Mouse (Mus musculus) lung, postnatal 0 days (tissue): ENCODE data around the gene Myh14. TPM values are rescaled to one million over a fixed set of nuclear protein-coding genes. Genes with fewer than 3 reads are reported as not detected.

Experiments
- ATAC-seq: fragments of 200-750 bp; cut with Nextera tagmentation; 2 replicates; pipeline ENCODE4 v1.8.0; 2017; ENCODE audit warnings: moderate library complexity
- DNase-seq: peaks from one replicate; pipeline ENCODE4 v3.0.0-alpha.2; 2016; ENCODE audit warnings: low spot score
- H3K27ac ChIP-seq: fragments of 300-500 bp; sonication (generic); 2 replicates; pipeline ENCODE4 v1.5.1; 2014; ENCODE audit warnings: antibody characterized with exemption, mild to moderate bottlenecking, low read length, mixed read lengths
- H3K27me3 ChIP-seq: fragments of 300-500 bp; sonication (generic); replicated peaks from 2 replicates; pipeline ENCODE4 v1.6.1; 2014; ENCODE audit warnings: low read length, mixed read lengths; ENCODE audit not compliant: insufficient read depth
- H3K36me3 ChIP-seq: fragments of 300-500 bp; sonication (generic); 2 replicates; pipeline ENCODE4 v1.6.1; 2014; ENCODE audit warnings: low read length, mixed read lengths; ENCODE audit not compliant: insufficient read depth
- H3K4me1 ChIP-seq: fragments of 300-500 bp; sonication (generic); 2 replicates; pipeline ENCODE4 v1.6.1; 2014; ENCODE audit warnings: antibody characterized with exemption, low read depth, low read length, mixed read lengths; ENCODE audit not compliant: insufficient read depth
- H3K4me2 ChIP-seq: fragments of 300-500 bp; sonication (generic); replicated peaks from 2 replicates; pipeline ENCODE4 v1.6.1; 2014; ENCODE audit warnings: low read depth, mild to moderate bottlenecking, low read length, moderate library complexity, mixed read lengths
- H3K4me3 ChIP-seq: fragments of 300-500 bp; sonication (generic); 2 replicates; pipeline ENCODE4 v1.5.1; 2014; ENCODE audit warnings: low read depth, low read length
- H3K9ac ChIP-seq: fragments of 300-500 bp; sonication (generic); replicated peaks from 2 replicates; pipeline ENCODE4 v1.6.1; 2014; ENCODE audit warnings: low read depth, mild to moderate bottlenecking
- H3K9me3 ChIP-seq: fragments of 300-500 bp; sonication (generic); 2 replicates; pipeline ENCODE4 v1.6.1; 2016; ENCODE audit warnings: low read length, mixed read lengths
- CTCF ChIP-seq: IDR thresholded peaks from 2 replicates; pipeline ENCODE4 v1.5.1; 2016; ENCODE audit warnings: antibody characterized with exemption, mild to moderate bottlenecking
- EP300 ChIP-seq: IDR thresholded peaks from 2 replicates; pipeline ENCODE4 v1.6.1; 2016; ENCODE audit warnings: antibody characterized with exemption, mild to moderate bottlenecking, control low read depth
- WGBS: fragments of 180-500 bp; shearing (Covaris S2); extraction: QIAGEN DNeasy Blood & Tissue Kit; methylation state at CpG from one replicate; pipeline ENCODE4 v1.1.7; 2014; 5-methylcytosine and 5-hydroxymethylcytosine counted together
- polyA plus RNA-seq: library from polyadenylated mRNA; unstranded; fragments of >200 nt; fragmentation: Nextera tagmentation; extraction: Ambion mirVana; gene quantifications from 2 replicates; pipeline ENCODE4 v1.2.1, GENCODE M21; 2015

The Myh14 gene
- polyA plus RNA-seq, 1 experiment from 2014 or later: 215 TPM

DNA sequence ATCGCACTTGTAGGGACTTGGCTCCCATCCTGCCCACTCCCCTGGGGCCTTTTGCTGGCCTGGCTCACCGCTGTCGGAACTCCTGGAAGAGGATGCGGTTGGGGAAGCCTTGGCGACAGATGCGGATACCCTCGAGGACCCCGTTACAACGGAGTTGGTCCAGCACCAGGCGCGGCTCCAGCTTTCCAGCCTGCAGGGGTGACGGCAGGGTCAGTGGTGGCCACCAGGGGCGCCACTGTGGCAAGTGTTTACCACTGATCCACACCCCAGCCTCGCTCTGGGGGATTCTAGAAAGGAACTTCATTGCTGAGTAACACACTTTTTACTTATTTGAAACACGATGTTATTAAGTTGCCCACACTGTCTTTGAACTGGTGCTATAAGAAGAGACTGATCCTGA, 37.2 kb downstream of the Myh14 start:
- no peak for DNase-seq
- Histone ChIP-seq H3K9ac (no peak overlapping the region), H3K4me2 (no peak overlapping the region), H3K4me1 (no peaks in the 10 kb centered on the region), H3K27ac (no peak overlapping the region), H3K36me3 (0 out of 2 replicates have a peak, but pooled peaks cover 11% of the 10 kb centered on the region), H3K9me3 (no peaks in the 10 kb centered on the region), H3K27me3 (no peaks in the 10 kb centered on the region), H3K4me3 (no peak overlapping the region)
- WGBS: 20% methylated on average over 15 of the region's 15 CpGs
- no peak for TF ChIP-seq EP300
- peak; percentile 63 for TF ChIP-seq CTCF
- ATAC-seq: no peak

DNA sequence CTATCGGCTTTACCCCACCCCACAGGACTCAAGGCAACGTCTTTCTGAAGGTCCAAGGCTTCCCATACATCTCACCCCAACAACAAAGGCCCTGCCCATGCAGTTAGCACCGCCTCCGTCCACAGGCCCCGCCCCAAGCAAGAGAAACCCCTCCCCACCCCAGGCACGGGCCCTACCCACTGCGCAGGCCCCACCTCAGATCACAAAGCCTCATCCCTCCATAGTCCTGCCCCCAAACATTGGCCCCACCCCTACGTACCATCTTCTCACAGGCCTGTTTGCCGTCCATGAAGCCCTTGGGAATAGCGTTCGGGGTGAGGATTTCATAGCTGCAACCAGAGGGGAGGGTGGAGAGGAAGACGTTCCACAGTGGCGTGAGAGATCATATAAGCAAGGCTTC, 38.0 kb downstream of the Myh14 start:
- DNase-seq (no peak), ATAC-seq (no peak)
- Histone ChIP-seq H3K4me3 (no peak overlapping the region), H3K4me1 (no peaks in the 10 kb centered on the region), H3K4me2 (no peak overlapping the region), H3K36me3 (0 out of 2 replicates have a peak, but pooled peaks cover 10% of the 10 kb centered on the region), H3K27ac (no peak overlapping the region), H3K9ac (no peak overlapping the region), H3K27me3 (no peaks in the 10 kb centered on the region), H3K9me3 (no peaks in the 10 kb centered on the region)
- TF ChIP-seq EP300: no peak
- TF ChIP-seq CTCF: no peak
- 42% methylated on average over 13 of the region's 13 CpGs for WGBS

GRCm38 (mm10) chr7:44630437-44630836, 40.2 kb downstream of the Myh14 start:
- H3K27ac ChIP-seq: no peak overlapping the region
- no peaks in the 10 kb centered on the region for H3K9me3 ChIP-seq
- ATAC-seq (peak; percentile 94), DNase-seq (peak; percentile 85)
- H3K27me3 ChIP-seq: no peaks in the 10 kb centered on the region
- 0 out of 2 replicates have a peak, but pooled peaks cover 6% of the 10 kb centered on the region for H3K36me3 ChIP-seq
- H3K4me3 ChIP-seq: no peak overlapping the region
- H3K9ac ChIP-seq: no peak overlapping the region
- TF ChIP-seq CTCF: no peak
- TF ChIP-seq EP300: no peak
- WGBS: 47% methylated on average over 13 of the region's 13 CpGs
- H3K4me2 ChIP-seq: no peak overlapping the region
- H3K4me1 ChIP-seq: no peaks in the 10 kb centered on the region

- H3K9ac ChIP-seq: no peak overlapping the region
- no peaks in the 10 kb centered on the region for H3K4me1 ChIP-seq
- DNase-seq: no peak
- 87% methylated on average over 15 of the region's 15 CpGs for WGBS
- no peaks in the 10 kb centered on the region for H3K36me3 ChIP-seq
- no peaks in the 10 kb centered on the region for H3K27me3 ChIP-seq
- H3K4me3 ChIP-seq: no peak overlapping the region
- H3K4me2 ChIP-seq: no peak overlapping the region
- H3K27ac ChIP-seq: no peak overlapping the region
- no peak for ATAC-seq
- TF ChIP-seq CTCF (no peak), EP300 (no peak)
- H3K9me3 ChIP-seq: no peaks in the 10 kb centered on the region
Observed at GRCm38 (mm10) chr7:44628402-44629034, 42.1 kb downstream of the Myh14 start.

- ATAC-seq (no peak), DNase-seq (no peak)
- 73% methylated on average over 13 of the region's 13 CpGs for WGBS
Observed at GRCm38 (mm10) chr7:44626966-44627365, 43.7 kb downstream of the Myh14 start.

GRCm38 (mm10) chr7:44626068-44626385, 44.6 kb downstream of the Myh14 start:
- 37% methylated on average over 1 of the region's 1 CpGs for WGBS
- no peaks in the 10 kb centered on the region for H3K9me3 ChIP-seq
- no peaks in the 10 kb centered on the region for H3K27me3 ChIP-seq
- H3K4me2 ChIP-seq: no peak overlapping the region
- DNase-seq (no peak), ATAC-seq (no peak)
- no peaks in the 10 kb centered on the region for H3K4me1 ChIP-seq
- H3K9ac ChIP-seq: no peak overlapping the region
- H3K36me3 ChIP-seq: no peaks in the 10 kb centered on the region; the same call in 1 of the 2 replicates
- no peak overlapping the region for H3K27ac ChIP-seq
- TF ChIP-seq CTCF: peak; percentile 29; the same call in 1 of the 2 replicates
- TF ChIP-seq EP300: no peak
- H3K4me3 ChIP-seq: no peak overlapping the region

More at GRCm38 (mm10) chr7:44626966-44627365, 43.7 kb downstream of the Myh14 start:
- Histone ChIP-seq H3K27me3 (no peaks in the 10 kb centered on the region), H3K4me2 (no peak overlapping the region), H3K9ac (no peak overlapping the region), H3K9me3 (no peaks in the 10 kb centered on the region), H3K4me3 (no peak overlapping the region), H3K36me3 (no peaks in the 10 kb centered on the region; the same call in 1 of the 2 replicates), H3K27ac (no peak overlapping the region), H3K4me1 (no peaks in the 10 kb centered on the region)
- TF ChIP-seq CTCF (no peak), EP300 (no peak)
